Mouse (Mus musculus) heart, embryonic 10.5 days (tissue): Measurements from ENCODE around the gene Tbc1d7. TPM values are rescaled to one million over a fixed set of nuclear protein-coding genes. Genes with fewer than 3 reads are reported as not detected.
A peak's percentile ranks its signal among the peaks of the same experiment; 100 is the strongest.

Source experiments
- DNase-seq: peaks from one replicate; pipeline ENCODE4 v3.0.0-alpha.2; 2017; ENCODE audit warnings: low spot score
- H3K27ac ChIP-seq: fragments of 300-500 bp; sonication (generic); 2 replicates; pipeline ENCODE4 v1.5.1; 2016; ENCODE audit warnings: mild to moderate bottlenecking
- H3K27me3 ChIP-seq: fragments of 300-500 bp; sonication (generic); 2 replicates; pipeline ENCODE4 v1.6.1; 2016; ENCODE audit warnings: mild to moderate bottlenecking; ENCODE audit not compliant: poor library complexity, insufficient read depth, severe bottlenecking
- H3K36me3 ChIP-seq: fragments of 300-500 bp; sonication (generic); 2 replicates; pipeline ENCODE4 v1.6.1; 2016; ENCODE audit warnings: mild to moderate bottlenecking, moderate library complexity
- H3K4me1 ChIP-seq: fragments of 300-500 bp; sonication (generic); 2 replicates; pipeline ENCODE4 v1.6.1; 2016; ENCODE audit warnings: mild to moderate bottlenecking
- H3K4me3 ChIP-seq: fragments of 300-500 bp; sonication (generic); 2 replicates; pipeline ENCODE4 v1.5.1; 2016; ENCODE audit warnings: mild to moderate bottlenecking, moderate library complexity
- H3K9me3 ChIP-seq: fragments of 300-500 bp; sonication (generic); 2 replicates; pipeline ENCODE4 v1.6.1; 2016; ENCODE audit warnings: mild to moderate bottlenecking, moderate library complexity
- WGBS: fragments of 180-500 bp; shearing (Covaris S2); methylation state at CpG from one replicate; pipeline ENCODE4 v1.1.7; 2016; 5-methylcytosine and 5-hydroxymethylcytosine counted together
- polyA plus RNA-seq: library from polyadenylated mRNA; unstranded; fragments of >200 nt; fragmentation: Nextera tagmentation; extraction: Ambion mirVana; gene quantifications from 2 replicates; pipeline ENCODE4 v1.2.1, GENCODE M21; 2016

Gene Tbc1d7
- polyA plus RNA-seq, 1 experiment from 2014 or later = 55.8 TPM

DNA sequence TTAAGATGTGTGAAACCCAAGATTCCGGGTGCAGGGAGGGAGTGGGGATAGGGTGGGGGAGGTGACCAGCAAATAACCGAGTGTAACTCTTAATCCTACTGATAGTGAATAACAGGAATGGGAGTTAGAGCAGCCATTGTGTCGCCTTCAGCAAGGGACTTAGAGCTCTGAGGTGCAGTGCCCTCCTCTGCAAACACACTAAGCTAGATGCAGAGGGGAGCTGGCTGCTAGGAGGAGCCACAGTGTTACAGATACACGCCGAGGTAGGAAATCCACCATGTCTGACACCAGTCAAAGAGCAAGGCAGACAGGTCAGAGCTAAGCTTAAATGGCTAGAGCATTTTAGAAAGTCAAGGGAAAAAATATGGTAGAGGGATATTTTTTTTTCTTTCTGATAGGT lies 13.9 kb downstream of the Tbc1d7 start:
- H3K36me3 ChIP-seq = peaks cover 26% of the 10 kb centered on the region
- H3K4me3 ChIP-seq = no peak overlapping the region
- no peaks in the 10 kb centered on the region for H3K9me3 ChIP-seq
- 29% methylated on average over 5 of the region's 5 CpGs for WGBS
- H3K27ac ChIP-seq = no peak overlapping the region; the same call in 1 of the 2 replicates
- peaks cover 7% of the 10 kb centered on the region; the same call in 1 of the 2 replicates for H3K4me1 ChIP-seq
- DNase-seq = no peak
- no peaks in the 10 kb centered on the region for H3K27me3 ChIP-seq

- H3K27me3 ChIP-seq = no peaks in the 10 kb centered on the region
- no peak overlapping the region for H3K27ac ChIP-seq
- no peak overlapping the region for H3K4me3 ChIP-seq
- H3K36me3 ChIP-seq = peaks cover 31% of the 10 kb centered on the region
- H3K4me1 ChIP-seq = peaks cover 12% of the 10 kb centered on the region; the same call in 1 of the 2 replicates
- H3K9me3 ChIP-seq = no peaks in the 10 kb centered on the region
- no peak for DNase-seq
- 82% methylated on average over 14 of the region's 14 CpGs for WGBS
Observed at GRCm38 (mm10) chr13:43152005-43152520, 19.2 kb downstream of the Tbc1d7 start.

DNA sequence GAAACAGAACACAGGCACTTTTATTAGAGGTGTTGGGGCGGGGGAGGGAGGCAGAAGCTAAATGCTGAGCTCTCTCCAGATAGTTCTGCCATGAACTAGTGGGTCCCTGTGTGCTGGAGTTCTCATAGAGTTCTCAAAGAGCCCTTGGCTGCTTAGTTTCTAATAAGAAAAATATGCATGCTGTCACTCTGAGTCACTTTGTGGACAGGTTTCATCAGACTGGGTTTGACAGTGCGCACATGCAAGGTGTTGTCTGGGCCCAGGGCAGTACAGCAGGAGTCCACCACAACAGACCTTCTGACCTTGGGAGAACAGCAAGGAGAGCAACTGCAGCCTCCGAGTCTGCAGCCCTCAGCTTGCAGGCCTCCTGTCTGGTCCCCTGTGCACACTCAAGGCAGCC lies 21.6 kb downstream of the Tbc1d7 start:
- WGBS = 68% methylated on average over 3 of the region's 3 CpGs
- H3K27ac ChIP-seq = 0 out of 2 replicates have a peak overlapping the region, but pooled peaks have one; percentile 33
- H3K9me3 ChIP-seq = no peaks in the 10 kb centered on the region
- H3K27me3 ChIP-seq = no peaks in the 10 kb centered on the region
- H3K4me1 ChIP-seq = peaks cover 24% of the 10 kb centered on the region
- peaks cover 24% of the 10 kb centered on the region for H3K36me3 ChIP-seq
- DNase-seq = no peak
- H3K4me3 ChIP-seq = no peak overlapping the region

- Histone ChIP-seq H3K36me3 (peaks cover 17% of the 10 kb centered on the region), H3K27ac (no peak overlapping the region), H3K4me3 (no peak overlapping the region), H3K4me1 (peaks cover 25% of the 10 kb centered on the region), H3K27me3 (no peaks in the 10 kb centered on the region), H3K9me3 (no peaks in the 10 kb centered on the region)
- WGBS = 70% methylated on average over 4 of the region's 4 CpGs
- DNase-seq = no peak
Observed at GRCm38 (mm10) chr13:43148692-43149091, 22.6 kb downstream of the Tbc1d7 start.

DNA sequence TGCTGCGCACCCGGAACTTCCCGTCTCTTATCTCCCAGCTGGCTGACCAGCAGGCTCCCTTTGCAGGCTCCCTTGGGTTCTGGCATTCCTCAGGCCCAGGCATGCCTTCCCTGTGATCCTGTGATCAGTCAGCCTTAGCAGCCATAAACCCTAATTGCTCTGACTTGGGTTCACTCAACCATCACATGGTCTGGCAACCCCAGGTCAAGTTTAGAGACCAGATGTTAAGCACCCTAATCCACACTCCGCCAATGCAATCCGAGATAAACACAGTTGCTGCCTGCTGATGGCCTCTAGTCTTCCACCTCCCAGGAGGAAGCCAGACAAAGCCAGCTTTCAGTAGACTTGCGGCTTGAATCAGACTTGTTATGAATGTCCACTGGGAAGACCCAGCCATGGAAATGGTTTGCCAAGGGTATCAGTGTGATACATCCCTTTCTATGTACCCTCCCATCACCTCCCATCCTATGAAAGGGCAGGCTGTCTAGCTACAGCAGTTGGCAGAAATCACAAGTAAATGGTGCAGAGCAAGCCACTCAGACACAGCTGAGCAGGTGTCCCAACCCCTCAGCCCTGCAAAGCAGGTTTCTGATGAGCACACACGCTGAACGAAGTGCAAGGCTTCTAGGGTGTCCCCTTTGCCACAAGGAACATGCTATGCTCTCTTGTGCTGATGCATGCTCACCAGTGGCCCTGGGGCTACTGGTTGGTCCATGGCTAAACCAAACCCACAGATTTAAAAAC lies 24.6 kb downstream of the Tbc1d7 start:
- peaks cover 25% of the 10 kb centered on the region for H3K4me1 ChIP-seq
- no peaks in the 10 kb centered on the region for H3K27me3 ChIP-seq
- 0 out of 2 replicates have a peak overlapping the region, but pooled peaks have one; percentile 10 for H3K27ac ChIP-seq
- WGBS = 42% methylated on average over 8 of the region's 8 CpGs
- H3K4me3 ChIP-seq = no peak overlapping the region
- no peak for DNase-seq
- peaks cover 5% of the 10 kb centered on the region for H3K36me3 ChIP-seq
- H3K9me3 ChIP-seq = no peaks in the 10 kb centered on the region

DNA sequence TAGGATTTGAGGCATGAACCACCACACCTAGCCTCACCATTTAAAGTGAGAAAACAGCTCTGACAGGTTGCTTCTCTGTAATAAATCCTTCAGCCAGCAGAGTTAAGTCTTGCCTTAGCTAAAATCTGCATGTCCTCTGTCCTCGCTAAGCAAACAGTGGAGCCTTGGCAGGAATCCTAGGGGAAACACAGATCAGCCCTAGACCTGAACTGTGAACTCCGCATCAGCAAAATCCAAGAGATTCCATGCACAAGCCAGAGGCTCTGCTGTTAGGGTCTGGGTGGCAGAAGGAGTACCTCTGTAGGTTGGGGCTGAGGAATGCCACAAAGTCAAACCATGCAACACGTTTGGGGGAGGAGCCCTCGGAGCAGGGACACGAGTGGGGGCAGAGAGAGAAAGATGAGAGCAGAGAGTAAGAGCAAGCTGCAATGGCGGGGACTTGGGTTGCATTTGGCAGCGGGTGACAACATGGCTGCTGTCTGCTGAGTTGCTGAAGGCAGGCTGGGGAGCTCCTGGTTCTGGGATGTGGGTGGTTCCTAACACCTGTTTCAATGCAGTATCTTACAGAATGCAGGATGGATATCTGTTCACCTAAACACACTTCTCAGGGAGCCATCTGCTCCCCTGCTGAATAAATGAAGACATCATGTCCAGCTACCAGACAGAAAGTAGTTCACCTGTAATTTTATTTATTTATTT lies 26.4 kb downstream of the Tbc1d7 start:
- H3K27me3 ChIP-seq = no peaks in the 10 kb centered on the region
- H3K36me3 ChIP-seq = no peaks in the 10 kb centered on the region
- no peaks in the 10 kb centered on the region for H3K9me3 ChIP-seq
- no peak overlapping the region for H3K4me3 ChIP-seq
- WGBS = 74% methylated on average over 7 of the region's 7 CpGs
- no peak for DNase-seq
- H3K4me1 ChIP-seq = peaks cover 22% of the 10 kb centered on the region
- H3K27ac ChIP-seq = 0 out of 2 replicates have a peak overlapping the region, but pooled peaks have one; percentile 16

- H3K36me3 ChIP-seq = no peaks in the 10 kb centered on the region
- peaks cover 38% of the 10 kb centered on the region for H3K4me1 ChIP-seq
- peak overlapping the region; percentile 42; the same call in 1 of the 2 replicates for H3K27ac ChIP-seq
- DNase-seq = no peak
- H3K9me3 ChIP-seq = no peaks in the 10 kb centered on the region
- no peaks in the 10 kb centered on the region for H3K27me3 ChIP-seq
- WGBS = 37% methylated on average over 4 of the region's 4 CpGs
- no peak overlapping the region for H3K4me3 ChIP-seq
Observed at GRCm38 (mm10) chr13:43134468-43134867, 36.8 kb downstream of the Tbc1d7 start.

- no peaks in the 10 kb centered on the region for H3K36me3 ChIP-seq
- H3K4me1 ChIP-seq = peaks cover 38% of the 10 kb centered on the region
- 30% methylated on average over 7 of the region's 7 CpGs for WGBS
- H3K9me3 ChIP-seq = no peaks in the 10 kb centered on the region
- H3K4me3 ChIP-seq = no peak overlapping the region
- no peaks in the 10 kb centered on the region for H3K27me3 ChIP-seq
- peak overlapping the region; percentile 59; the same call in 1 of the 2 replicates for H3K27ac ChIP-seq
- DNase-seq = no peak
Observed at GRCm38 (mm10) chr13:43133400-43133799, 37.9 kb downstream of the Tbc1d7 start.

GRCm38 (mm10) chr13:43132859-43133258 lies 38.4 kb downstream of the Tbc1d7 start:
- no peaks in the 10 kb centered on the region for H3K27me3 ChIP-seq
- WGBS = 65% methylated on average over 9 of the region's 9 CpGs
- peaks cover 38% of the 10 kb centered on the region for H3K4me1 ChIP-seq
- no peak overlapping the region for H3K4me3 ChIP-seq
- no peaks in the 10 kb centered on the region for H3K9me3 ChIP-seq
- DNase-seq = no peak
- peak overlapping the region; percentile 82 for H3K27ac ChIP-seq
- no peaks in the 10 kb centered on the region for H3K36me3 ChIP-seq

- no peaks in the 10 kb centered on the region for H3K9me3 ChIP-seq
- H3K36me3 ChIP-seq = no peaks in the 10 kb centered on the region
- WGBS = 42% methylated on average over 10 of the region's 10 CpGs
- no peak overlapping the region for H3K4me3 ChIP-seq
- H3K27ac ChIP-seq = peak overlapping the region; percentile 82
- H3K27me3 ChIP-seq = no peaks in the 10 kb centered on the region
- no peak for DNase-seq
- H3K4me1 ChIP-seq = peaks cover 38% of the 10 kb centered on the region
Observed at GRCm38 (mm10) chr13:43131741-43132191, 39.5 kb downstream of the Tbc1d7 start.

DNA sequence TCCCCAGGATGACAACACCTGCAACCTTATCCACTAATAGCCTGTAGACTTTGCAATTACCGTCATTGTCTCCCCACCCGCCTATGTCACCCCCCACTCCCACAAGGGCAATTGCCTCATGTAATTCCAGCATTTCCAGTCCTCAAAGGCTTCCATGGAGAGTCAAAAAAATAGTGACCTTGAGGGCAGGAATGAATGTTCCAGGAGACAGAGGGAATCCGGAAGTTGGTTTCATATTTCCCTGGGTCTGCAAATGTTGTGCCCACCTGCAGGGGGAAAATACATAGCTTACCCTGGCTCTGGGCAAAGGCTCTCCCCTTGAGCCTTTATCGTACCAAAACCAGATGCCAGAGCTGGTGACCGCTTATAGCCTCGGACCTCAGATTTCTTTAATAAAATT lies 41.1 kb downstream of the Tbc1d7 start:
- WGBS = 77% methylated on average over 6 of the region's 6 CpGs
- H3K36me3 ChIP-seq = no peaks in the 10 kb centered on the region
- no peak for DNase-seq
- peaks cover 38% of the 10 kb centered on the region for H3K4me1 ChIP-seq
- no peaks in the 10 kb centered on the region for H3K27me3 ChIP-seq
- H3K9me3 ChIP-seq = no peaks in the 10 kb centered on the region
- no peak overlapping the region for H3K4me3 ChIP-seq
- no peak overlapping the region for H3K27ac ChIP-seq

DNA sequence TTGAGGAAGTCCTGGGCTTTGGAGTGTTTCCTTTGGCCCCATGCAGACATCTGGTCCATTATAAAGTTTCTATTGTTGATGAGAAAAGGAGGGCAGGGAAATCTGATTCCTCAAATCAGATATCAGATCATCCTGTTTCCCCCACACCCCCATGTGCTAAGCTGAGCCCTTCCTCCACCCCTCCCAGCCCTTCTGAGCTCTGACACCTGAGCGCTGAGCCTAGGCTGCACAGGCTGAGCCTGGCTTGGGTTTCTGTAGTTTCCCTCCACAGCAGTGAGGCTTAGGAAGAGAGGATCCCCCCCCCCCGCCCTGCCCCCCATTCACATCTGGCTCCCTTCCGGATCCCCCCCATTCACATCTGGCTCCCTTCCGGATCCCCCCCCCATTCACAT lies 46.6 kb downstream of the Tbc1d7 start:
- peaks cover 19% of the 10 kb centered on the region for H3K4me1 ChIP-seq
- no peak for DNase-seq
- H3K27ac ChIP-seq = no peak overlapping the region
- no peak overlapping the region for H3K4me3 ChIP-seq
- no peaks in the 10 kb centered on the region for H3K9me3 ChIP-seq
- 25% methylated on average over 4 of the region's 4 CpGs for WGBS
- H3K27me3 ChIP-seq = no peaks in the 10 kb centered on the region
- H3K36me3 ChIP-seq = no peaks in the 10 kb centered on the region
